Mouse (Mus musculus) thymus, postnatal 10 days (tissue): ENCODE measurements around the gene Stap2.

Experiments used
- DNase-seq, 2 experiments: peaks; one replicate each; pipeline ENCODE4 v3.0.0; 2021; ENCODE audit warnings: low spot score in 2 of 2

The Stap2 gene

DNA sequence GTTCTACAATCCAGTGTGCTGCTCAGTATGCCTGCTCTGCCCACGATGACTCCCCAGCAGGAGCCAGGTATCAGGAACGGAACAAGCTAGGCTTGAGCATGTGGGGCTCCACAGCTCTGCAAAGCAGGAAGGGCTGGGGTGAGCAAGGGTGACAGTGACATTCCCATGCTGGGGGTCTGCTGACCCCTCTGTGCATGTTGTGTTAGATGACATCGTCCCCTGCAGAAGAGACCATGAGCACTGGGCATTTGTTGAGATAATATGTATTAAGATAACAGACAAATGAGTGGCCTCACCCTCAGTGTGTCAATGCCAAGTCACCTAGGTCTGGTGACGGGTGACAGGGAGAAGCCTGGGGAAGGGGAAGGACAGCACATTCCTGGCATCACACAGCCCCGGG, 19.5 kb upstream of the Stap2 start:
- no peak for DNase-seq

DNA sequence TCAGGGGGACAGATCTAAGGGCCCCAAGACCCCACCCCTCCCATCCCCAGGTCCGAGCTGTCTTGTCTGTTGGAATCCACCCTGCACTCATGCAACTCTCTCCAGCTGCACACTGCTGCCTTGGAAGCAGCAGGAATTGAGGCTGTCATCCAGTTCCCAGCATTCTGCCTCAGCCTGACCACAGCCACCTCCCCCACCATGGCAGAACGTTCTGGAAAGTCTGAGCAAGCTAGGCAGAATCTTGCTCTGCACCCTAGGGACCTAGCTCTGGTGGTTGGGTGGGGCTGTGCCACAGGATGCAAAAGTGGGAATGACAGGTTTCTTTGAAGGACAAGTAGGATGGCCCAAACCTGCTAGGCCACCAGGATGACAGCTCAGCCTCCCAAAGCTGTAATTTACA, 19.1 kb upstream of the Stap2 start:
- no peak for DNase-seq

DNA sequence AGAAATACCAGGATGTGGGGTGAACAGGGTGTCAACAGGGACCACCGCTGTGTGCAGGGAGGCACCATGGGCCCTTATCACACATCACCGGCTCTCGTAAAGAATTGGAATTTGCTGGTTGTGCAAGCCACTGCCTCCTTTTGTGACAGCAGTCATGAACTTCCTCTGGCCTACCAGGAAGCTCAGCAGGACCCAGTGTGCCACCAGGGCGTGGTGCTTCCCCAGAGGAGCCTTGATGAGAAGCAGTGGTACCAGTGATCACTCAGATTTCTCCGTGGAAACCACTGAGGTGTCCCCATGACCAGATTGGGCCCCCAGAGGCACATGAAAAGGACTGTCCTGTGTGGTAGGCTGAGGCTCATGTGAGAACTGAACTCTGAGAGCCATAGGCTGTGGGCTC, 18.0 kb upstream of the Stap2 start:
- DNase-seq, result no peak

DNA sequence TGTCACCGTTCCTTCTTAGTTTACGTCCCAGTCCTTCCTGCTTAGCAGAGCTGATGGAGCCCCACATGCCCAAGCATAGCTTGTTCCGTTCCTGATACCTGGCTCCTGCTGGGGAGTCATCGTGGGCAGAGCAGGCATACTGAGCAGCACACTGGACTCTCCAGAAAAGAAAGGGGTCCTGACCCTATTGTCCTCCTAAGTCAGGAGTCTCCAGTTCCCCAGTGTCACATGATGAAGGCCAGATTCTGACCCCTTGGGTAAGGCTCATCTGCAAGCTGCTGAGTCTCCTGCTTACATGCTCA, 17.6 kb upstream of the Stap2 start:
- DNase-seq, result no peak

DNA sequence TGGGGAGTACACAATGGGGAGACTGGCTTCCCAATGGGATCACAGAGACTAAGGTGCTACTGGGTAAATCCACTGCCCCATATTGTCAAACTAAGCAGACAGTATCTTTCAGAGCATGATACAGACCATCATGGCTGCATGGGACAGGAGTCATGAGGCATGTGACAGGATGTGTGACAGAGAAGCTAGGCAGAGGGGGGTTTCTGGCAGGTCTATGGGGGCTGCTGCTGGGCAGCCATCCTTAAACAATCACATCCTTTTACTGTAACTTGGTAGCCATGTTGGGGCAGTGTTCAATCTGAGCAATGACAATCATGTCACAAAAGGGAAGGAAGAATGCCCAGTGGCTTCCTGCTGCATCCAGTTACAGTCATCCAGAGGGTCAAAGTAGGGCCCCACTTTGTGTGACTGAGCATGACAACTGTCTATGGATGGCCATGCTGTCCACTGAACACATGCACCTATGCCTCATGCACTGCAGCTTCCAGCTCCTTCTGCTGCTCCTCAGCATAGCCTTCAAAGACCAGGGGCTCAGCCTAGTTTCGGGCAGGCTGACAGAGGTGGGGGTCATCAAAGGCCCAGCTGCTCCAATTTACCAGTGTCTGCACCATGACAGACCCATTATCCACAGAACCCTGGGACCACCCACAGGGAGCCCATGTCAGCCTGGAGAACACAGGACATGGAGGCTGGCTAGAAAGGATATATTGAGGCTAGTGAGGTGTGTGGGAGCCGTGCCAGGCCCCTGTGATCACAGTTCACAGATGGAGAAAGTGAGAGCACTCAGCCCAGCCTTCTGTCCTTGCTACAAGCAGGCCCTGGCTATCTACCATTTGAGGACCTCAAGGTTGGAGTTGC, 17.0 kb upstream of the Stap2 start:
- DNase-seq, result no peak

DNA sequence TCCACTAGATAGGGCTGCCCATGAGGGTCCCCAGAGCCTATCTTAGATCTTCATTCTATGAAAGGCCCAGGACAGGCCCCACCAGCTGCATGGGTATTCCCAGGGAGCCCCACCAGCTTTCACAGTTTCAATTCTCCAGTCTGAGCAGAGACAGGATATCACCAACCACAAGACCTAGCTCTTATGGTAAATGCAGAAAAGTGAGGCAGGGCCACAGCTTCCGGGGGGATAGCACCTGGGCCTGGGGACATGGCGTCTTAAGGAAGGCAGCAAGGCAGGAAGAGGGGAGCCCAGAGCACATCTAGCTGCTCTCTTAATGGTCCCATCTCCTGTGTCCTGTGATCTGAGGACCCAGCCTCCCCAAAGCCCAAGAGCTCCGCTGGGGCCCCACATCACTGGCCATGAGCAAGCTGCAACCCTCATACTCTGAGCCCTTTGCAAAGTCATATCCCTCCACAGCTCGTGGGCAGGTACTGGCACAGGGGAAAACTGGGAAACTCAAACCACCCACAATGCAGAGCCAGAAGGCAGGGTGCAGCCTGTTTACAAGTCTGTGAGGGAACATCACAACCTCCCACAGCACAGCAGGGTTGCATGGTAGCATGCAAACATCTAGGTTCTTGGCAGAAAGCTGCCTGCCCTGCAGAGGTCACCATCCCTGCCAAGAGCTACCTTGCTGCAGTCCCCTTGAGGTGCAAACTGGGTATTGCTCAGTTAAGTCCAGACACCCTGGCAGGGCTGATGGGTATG, 16.0 kb upstream of the Stap2 start:
- peak; percentile 77 to 84 for DNase-seq

DNA sequence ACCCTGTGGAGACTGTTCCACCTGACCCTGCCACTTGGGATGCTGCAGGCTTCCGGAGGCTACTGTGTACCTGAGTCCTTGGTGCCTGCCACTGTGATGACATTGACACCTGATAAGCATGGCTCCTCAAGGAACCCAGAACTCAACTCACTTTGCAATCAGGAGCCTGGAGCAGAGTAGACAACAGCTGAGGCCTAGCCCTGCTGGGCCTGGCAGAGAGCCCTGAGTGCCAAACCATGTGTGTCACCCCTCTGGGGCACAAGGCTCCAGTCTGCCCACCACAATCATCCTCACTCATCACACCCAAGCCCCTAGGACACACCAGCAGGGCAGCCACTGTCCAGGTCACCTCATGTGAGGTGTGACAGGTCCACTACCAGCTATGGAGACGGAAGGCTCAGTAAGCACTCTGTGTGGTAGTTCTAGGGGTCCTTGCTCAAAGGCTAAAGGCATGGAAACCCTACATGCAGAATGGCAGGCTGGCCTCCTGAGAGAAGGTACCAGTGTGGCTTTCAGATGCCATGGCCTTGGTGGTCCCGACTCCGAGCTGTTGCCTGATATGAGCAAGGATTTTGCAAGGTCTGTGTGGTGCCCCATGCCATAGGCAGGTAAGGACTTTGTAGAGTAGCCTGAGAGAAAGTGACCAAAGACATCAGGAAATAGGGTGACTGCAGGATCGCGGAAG, 15.2 kb upstream of the Stap2 start:
- no peak for DNase-seq

DNA sequence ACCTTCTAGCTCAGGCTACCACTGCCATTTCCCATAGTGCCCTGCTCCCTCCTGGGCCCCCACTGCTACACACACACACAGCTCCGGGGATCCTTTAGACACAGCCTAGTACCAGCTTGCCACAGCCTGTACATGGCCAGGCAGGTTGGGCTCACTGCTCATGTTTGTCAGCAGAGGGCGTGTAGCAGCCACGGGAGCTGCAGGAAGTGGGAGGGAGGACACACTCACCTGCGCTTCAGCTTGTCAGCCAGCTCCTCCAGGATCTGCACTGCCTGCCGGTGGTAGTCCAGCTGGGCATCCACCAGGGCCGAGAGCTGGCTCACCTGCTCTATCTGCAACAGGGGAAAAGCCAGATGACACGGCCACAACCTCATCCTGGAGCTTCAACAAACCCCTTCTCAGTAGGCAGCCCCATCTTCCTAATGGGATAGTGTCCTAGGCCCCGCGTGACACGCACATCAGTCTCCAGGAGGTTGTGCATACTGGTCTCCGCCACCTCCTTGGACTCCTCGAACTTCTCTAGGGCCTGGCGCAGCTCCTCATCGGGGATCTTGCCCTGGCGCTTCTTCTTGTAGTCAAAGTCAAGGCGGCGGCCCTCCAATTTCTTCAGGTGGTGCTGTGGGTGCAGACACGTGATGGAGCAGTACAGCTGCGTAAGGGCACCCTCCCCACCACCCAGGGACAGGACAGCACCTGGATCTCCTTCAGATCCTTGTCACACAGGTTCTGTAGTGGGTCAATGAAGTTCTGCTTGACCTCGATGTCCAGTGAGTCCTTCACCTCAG, 13.2 kb upstream of the Stap2 start:
- DNase-seq, result peak; percentile 77 to 86

DNA sequence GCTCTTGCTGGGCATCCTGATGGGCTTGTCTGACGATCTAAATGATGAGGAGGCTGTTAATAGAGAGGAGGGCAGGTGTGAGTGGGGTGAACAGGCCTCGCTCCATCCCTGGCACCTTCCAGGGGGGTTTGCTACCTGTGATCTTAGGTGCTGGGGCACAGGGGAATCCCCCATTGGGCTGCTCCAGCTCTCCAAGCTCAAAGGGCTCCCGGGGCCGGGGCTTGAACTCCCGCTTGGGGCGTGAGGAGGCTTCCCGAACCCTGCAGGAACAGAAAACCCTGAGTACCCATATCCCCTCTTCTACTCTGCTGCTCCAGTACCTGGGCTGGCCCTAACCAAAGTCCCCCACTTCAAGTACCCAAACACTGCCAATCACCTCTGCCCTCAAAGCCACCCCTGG, 12.5 kb upstream of the Stap2 start:
- DNase-seq, result no peak

DNA sequence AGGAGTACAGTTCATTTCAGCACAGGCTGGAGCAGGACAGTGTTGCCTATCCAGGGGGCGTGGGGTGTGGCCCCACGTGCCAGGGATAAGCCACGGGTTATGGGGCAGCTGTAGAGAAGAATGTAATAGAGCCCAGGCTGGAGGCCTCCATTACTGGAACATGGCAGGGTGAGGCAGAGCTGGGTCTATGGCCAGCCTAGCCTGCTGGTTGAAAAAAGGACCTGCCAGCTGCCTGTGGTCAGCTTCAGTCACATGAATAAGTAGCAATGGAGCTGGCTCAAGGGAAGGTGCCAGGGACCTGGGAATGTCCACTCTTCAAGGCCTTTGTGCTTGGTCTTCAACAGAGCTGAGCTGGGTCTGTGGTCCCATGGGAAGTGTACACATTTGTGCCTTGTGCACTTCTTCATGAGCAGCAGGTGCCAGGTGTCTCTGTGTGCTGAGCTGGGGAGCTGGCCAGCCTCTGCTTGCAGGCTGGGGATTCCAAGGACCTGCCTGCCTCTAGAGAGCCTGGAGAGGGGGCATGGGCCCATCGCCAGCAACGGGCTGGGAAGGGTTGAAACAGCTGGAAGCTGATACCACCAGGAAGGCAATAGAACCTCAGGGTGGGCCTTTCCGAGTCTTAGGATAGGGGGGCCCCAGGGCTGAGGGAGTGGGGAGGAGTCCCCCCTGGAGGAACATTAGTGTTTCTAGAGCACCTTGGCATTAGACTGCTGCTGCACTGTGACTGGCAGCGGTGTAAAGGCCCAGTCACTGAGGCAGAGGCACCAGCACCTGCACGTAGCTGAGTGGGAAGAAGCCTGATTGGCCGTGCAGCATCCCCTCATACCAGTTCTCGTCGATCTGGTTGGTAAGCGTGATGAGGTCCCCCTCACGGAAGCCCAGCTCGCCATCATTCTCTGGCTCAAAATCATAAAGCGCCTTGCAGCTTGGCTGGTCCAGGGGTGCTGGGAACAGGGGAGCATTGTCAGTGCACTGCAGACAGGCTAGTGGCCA, 11.7 kb upstream of the Stap2 start:
- DNase-seq, result no peak

DNA sequence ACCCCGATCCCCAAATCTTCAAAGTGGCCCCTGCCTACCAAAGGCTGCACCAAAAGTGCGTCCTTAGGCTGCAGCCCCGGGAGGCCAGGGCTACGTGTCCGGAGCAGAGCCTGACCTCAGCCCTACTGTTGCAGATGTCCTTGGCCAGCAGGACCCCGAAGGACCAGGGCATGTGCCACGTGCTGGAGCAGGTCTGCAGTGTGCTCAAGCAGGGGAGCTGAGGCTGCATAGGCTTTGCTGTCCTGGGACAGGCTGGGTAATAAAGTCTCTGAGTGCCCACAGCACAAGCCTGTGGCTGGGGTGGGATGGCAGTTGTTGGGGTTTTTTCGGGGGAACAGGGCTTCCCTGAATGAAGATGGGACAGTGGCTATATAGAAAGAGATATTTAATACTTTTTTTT, 11.0 kb upstream of the Stap2 start:
- DNase-seq, result no peak

DNA sequence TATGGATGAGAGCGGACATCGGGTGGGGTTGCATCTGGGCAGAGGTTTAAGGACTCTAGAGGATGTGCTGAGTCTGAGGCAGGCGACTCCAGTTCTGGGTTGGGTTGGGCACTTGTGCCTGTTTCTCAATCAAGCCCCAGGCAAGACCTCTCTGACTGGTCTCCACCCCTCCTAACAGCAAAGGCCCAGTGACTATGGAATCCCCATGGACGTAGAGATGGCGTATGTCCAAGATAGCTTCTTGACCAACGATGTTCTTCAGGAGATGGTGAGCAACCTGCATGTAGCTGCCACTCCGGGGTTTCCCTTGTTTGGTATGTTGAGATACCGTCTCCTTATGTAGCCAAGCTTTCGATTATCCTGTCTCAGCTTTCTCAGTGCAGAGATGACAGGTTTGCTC, 9.9 kb upstream of the Stap2 start:
- DNase-seq, result no peak

DNA sequence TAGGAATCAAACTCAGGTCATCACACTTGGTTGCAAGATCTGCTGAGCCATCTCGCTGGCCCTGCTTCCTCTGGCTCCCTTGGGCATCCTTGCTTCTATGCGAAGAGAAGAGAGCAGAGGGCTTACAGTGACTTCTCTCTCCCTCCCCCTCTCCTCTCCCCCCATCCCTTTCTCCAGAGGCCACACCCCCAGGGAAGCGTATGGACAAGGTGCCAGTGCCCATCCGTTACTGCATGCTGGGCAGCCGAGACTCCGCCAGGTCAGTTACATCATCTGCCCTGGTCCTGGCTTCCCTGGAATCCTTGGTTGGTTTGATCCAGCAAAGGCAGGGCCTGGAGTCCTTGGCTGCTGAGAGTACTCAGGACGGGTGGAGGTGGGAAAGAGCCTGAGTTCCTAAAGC, 6.1 kb upstream of the Stap2 start:
- no peak for DNase-seq

DNA sequence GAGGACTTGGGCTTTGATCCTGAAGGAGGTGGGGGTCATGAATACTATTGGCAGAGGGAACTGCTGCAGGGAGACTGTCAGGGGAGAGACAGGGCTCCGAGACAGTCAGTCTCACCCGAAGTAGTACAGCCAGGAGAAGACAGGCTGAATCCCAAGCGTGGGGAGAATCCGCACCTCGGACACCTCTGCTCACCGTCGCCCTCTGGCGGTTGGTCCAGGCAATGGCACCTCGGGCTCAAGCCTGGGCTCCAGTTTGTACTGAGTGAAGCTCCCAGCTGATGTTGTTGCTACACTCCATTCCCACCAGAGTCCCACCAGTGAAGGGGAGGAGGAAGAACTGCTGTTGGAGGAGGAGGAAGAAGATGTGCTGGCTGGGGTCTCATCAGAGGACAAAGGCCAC, 5.3 kb upstream of the Stap2 start:
- DNase-seq, result peak; percentile 71 to 89

DNA sequence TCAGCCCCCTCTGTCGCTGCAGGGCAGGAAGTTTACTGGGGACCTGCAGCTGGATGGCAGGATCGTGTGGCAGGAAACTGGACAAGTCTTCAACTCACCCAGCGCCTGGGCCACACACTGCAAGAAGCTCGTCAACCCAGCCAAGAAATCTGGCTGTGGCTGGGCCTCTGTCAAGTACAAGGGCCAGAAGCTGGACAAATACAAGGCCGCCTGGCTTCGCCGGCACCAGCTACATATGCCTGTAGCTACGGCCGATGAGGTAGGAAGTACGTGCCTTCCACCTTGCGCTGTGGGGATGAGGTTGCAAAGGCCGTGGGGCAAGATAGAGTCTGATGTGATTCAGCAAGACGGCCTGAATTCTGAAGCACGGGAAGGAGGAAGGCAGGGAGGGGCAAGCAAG, 4.9 kb upstream of the Stap2 start:
- DNase-seq, result no peak

DNA sequence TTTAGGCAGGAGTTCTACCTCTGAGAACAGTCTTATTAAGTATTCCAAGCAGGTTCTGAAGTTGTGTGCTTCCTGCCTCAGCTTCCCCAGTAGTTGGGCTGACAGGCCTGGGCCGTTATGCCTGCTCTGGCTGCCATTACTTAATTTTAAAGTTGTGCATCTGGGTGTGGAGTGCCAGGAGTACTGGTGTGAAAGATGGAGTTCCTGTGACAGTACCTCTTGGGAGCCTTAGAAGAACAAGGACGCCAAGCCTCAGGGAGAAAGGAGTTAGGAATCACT, 4.5 kb upstream of the Stap2 start:
- DNase-seq, result no peak

DNA sequence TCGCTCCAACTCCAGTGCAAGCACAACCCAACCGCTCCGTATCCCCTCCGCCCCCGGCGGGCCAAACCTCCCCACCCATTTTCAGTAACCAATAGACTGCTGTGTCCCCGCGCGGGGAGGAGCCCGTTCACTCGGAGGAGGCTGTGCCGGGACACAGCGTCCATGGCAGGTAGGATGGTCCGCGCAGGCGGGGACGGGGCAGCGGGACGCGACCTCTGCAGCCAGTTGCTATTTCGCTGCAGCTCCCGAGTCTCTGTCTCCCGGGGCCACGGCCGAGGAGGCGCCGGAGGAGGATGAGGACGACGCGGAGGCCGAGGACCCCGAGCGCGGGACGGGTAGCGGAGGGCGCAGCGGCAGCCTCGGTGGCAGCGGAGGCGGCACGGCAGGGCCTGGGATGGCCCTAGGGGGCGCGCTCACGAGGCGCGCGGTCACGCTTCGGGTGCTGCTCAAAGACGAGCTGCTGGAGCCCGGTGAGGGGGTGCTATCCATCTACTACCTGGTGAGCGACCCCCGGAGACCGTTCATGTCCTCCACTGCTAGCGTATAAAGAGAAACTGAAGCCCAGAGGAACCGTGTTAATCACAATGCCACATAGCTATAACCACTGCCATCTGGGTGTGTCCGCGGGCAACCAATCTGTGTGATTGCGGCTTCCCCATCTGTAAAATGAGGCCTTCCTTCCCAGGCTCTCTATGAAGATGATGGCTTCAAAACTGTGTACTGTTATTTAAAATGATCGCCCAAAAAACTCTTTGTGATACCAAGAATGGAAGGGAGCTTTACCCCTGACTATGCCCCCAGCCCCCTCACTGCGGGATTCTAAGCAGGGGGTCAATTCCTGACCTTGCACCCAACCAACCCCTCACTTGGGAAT, 3.9 kb upstream of the Stap2 start:
- peak; percentile 87 to 90 for DNase-seq

DNA sequence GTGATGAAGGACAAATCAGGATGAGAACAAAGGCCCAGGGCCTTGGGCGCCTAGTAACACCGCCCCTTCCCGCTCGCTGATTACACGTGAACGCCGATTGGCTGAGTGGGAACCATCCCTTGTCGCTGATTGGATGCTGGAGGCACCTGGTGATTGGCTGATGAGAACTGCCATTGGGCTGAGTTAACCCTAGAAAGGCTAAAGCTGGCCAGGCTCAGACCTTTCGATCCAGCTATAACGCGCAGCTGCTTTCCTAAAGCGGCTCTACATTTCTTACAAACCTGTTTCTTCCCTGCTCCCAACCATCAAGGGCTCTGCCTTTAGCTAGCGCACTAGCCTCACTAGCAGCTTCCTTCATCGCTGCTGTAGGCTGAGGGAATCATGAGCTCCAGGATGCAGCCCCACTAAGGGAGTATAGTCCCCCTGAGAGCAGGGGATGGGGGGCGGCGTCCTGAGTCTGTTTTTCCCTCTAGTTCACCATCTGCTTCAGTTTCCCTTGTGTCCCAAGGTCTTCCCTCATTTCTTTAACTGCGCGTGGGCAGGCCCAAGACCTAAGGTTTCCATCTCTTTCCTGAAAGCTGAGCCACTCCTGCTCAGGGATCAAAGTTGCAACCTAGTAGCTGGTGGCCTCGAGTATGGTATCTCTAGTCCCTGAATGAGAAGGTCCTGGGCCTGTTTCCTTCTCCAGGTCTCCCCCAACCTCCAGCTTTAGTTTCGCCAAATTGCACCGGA, 3.1 kb upstream of the Stap2 start:
- DNase-seq, result peak; percentile 86 to 92
